Mouse (Mus musculus): ENCODE results near the gene Btn2a2.
"Not testable (repeated sequence)": the region's sequence is repeated elsewhere in the genome, so short reads cannot be mapped to it uniquely, and the experiment has no call there.

Gene Btn2a2

DNA sequence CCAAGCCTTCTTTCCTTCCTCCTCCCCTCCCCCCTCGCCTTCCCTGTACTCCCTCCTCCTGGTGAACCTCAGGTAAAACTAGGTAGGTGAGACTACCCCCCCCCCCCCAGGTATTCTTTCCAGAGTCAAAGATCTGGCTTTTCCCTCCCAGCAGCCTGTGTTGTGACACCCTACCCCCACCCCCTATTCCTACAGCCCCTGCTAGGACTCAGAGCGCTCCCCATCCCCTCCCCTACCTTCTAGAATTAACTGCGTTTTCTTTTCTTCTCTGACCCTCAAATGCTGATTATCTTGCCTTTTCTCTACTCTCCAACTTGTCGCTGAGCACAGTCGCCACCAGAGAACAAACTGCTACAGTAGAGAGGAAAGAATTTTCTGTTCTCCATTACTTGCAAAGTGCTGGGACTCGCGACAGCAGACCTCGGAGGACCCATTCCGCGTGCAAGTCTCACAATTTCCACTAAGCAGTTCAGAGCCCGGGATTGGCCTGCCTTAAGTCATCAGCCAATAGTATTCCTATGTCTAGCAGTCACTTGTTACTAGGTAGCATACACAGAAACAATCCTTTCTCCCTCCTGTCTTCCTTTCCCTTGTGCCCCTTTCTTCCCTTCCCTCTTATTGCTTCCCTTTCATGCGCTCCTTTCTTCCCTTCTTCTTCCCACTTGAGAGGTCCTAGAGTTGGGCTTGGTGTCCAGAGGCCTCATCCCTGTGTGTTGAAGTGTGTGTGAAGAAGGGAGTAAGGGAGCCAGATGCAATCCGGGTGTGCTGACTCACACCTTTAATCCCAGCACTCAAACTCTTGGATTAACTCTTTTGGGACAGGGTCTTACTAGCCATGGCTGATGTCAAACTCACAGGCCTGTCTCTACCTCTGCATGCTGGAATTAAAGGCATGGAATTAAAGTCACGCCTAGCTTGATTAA lies at the start of gene Btn2a2:
Gene Btn2a2, minus strand, starts transcription at position 458 of the 923 bp plus-strand sequence.
- in situ Hi-C loops (cut with MboI; ENCODE audit: unreplicated experiment in 2 of 2): no loop called here

DNA sequence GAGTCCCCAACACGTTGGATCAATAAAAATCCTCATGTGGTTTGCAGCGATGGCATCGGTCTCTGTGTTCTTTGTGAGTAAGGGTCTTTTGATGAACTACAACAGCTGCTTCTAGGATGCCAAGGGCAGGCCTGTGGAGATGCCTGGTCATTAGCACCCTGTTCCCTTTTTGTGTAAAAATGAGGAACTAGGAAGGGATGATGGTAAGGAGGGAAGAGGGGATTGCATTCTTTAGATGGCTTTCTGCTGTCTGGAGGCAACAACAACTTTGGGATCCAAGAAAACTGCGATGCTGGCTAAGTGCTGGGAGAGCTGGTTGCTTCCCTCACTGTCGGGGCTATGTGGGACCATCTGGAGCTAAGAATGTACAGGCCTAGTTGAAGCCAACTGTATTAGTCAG lies 49.6 kb upstream of the Btn2a2 start:
- in situ Hi-C loops (cut with MboI; ENCODE audit: unreplicated experiment in 2 of 2): no loop called here

DNA sequence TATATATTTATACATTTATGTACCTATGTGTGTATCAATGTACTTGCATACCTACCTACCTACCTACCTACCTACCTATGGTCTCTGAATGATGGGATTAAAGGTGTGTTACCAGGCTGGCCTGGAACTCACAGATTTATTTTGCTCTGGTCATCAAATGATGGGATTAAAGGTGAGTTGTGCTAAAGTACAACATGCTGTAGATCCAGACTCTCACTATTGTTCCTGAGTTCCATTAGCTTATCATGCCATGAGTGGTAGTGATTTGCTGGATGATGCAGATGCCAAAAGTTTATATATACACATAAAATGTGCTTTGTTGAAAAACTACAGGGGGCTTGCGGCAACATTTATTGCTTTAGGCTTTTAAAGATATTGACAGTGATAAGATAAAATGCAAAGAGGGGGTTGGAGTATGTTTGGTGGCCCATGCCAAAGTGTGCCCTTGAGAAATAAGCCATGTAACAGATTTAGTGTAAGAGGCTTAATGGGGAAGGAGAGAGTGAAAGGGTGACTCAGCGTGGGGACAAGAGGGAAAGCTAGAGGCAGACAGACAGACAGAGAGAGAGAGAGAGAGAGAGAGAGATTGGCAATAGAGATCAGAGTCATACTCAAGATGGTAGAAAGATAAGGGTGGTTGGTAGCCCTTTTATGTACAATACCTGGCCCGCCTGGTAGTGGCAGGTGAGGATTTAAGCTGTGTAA lies 48.5 kb upstream of the Btn2a2 start:
- in situ Hi-C loops (cut with MboI; ENCODE audit: unreplicated experiment in 2 of 2): no loop called here

DNA sequence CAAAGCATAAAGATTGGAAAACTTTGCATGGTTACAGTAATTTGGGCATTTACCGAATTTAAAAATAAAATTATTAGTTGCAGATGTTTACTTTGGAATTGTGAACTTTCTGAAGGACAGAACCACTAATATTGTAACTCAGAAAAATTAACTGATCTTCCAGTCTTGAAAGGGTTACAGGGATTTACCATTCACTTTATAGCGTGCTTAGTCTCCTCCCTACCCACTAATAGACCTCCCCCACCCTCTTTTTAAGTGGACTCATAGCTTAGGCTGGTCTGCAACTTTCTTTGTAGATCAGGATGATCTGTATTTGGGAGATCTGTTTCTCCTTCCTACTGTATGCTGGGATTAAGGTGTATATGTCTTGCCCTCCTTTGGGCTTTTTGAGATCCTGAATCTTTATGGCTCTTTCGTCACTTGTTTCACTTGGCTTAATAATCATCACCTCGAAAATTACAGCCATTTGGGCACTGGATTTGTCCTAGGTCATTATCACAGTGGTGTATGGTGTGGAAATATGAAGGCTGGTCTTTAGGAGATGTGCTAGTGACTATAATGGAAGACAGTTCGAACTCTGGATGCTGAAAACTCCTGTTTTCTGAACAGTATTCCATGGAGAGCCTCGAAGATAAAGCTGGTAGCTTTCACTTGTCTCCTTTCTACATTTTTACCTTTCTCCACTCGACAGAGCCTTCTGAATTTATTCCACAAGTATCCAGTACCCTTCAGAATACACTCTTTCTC lies 47.6 kb upstream of the Btn2a2 start:
- in situ Hi-C loops (cut with MboI; ENCODE audit: unreplicated experiment in 2 of 2): no loop called here

DNA sequence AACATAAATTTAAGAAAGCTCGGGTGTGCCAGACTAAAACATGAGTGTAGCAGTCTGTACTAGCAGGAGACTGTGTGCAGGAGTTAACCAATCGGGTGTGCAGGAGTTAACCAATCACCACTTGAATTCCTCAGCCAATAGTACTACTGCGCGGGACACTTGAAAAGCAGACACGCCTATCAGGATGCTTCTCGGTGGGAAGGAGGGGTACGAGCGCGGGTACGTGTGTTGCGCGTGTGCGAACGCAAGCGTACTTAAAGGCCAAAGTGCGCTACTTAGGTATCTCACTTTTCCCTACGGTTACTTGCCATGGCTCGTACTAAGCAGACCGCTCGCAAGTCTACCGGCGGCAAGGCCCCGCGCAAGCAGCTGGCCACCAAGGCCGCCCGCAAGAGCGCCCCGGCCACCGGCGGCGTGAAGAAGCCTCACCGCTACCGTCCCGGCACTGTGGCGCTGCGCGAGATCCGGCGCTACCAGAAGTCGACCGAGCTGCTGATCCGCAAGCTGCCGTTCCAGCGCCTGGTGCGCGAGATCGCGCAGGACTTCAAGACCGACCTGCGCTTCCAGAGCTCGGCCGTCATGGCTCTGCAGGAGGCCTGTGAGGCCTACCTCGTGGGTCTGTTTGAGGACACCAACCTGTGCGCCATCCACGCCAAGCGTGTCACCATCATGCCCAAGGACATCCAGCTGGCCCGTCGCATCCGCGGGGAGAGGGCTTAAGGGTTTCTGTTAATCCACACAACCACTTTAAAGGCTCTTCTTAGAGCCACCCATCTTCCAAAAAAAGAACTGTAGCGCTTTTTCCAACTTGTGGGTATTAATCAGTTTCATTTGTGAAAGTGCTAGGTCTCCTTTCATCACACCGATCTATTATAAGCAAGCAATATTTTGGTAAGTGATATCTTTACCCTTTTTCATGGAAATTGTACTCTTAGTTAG lies 46.7 kb upstream of the Btn2a2 start, which contains the start of gene Hist1h3g:
Gene Hist1h3g, plus strand, starts transcription at position 286 of the 939 bp plus-strand sequence.
- in situ Hi-C loops (cut with MboI; ENCODE audit: unreplicated experiment in 2 of 2): not testable (repeated sequence)

DNA sequence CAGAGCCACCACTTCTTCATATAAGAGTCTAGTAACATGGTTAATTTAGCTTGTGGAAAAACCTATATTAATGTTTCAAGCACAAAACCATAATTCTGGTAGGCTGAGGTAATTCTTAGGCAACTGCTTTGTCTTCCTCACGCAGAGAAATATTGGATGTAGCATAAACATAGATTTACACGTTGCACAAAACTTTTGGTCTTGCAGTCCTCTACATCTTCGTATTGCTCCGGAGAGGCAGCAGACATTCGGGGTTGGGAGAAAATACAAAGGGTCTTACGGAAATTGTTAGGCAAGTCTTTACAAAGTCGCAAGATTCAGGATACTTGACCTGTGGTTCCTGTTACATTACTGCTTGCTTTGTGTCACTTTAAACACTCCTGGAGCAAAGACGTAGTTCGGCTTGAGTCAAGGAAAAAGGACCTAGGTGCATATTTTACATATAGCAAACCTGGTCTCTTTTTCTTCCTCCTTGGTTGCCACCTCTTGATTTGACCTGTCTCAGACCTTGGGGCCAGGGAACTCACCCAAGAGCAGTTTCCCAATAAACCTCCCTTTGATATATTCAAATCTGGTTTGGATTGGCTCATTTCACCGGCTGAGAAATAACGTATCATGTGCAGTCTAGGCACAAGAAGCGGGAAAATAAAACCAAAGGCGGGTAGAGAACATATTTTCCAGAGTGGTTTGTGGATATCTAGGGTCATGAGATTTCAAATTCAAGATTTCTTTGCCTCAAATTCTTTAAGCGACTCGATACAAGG lies 45.9 kb upstream of the Btn2a2 start:
- in situ Hi-C loops (cut with MboI; ENCODE audit: unreplicated experiment in 2 of 2): loop anchor here in 1 of 2 experiments (5.0 kb wide), 1 partner anchor 53 kb away; no protein-coding TSS in a partner anchor

DNA sequence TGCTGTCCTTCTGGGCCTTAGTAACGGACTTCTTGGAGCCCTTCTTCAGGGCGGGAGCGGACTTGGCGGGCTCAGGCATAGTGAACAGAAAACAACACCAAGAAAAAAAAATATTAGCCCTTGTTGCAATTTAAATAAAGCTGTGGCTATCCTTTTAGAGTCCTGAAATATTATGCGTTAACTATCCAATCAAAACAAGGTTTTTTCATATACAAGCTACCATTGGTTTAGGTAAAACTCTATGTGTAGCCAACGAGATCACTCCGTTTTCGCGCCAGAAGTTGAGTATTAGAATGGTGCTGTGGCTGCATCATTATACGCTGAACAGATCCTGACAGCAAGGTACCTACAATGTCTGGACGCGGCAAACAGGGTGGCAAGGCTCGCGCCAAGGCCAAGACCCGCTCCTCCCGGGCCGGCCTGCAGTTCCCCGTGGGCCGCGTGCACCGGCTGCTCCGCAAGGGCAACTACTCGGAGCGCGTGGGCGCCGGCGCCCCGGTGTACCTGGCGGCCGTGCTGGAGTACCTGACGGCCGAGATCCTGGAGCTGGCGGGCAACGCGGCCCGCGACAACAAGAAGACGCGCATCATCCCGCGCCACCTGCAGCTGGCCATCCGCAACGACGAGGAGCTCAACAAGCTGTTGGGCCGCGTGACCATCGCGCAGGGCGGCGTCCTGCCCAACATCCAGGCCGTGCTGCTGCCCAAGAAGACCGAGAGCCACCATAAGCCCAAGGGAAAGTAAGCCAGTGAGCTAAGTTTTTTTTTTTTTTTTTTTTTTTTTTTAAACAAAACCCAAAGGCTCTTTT lies 45.1 kb upstream of the Btn2a2 start, which contains the start of gene Hist1h2af:
Gene Hist1h2af, plus strand, starts transcription at position 347 of the 808 bp plus-strand sequence.
- in situ Hi-C loops (cut with MboI; ENCODE audit: unreplicated experiment in 2 of 2): loop anchor here in 1 of 2 experiments (5.0 kb wide), 1 partner anchor 54 kb away; no protein-coding TSS in a partner anchor

DNA sequence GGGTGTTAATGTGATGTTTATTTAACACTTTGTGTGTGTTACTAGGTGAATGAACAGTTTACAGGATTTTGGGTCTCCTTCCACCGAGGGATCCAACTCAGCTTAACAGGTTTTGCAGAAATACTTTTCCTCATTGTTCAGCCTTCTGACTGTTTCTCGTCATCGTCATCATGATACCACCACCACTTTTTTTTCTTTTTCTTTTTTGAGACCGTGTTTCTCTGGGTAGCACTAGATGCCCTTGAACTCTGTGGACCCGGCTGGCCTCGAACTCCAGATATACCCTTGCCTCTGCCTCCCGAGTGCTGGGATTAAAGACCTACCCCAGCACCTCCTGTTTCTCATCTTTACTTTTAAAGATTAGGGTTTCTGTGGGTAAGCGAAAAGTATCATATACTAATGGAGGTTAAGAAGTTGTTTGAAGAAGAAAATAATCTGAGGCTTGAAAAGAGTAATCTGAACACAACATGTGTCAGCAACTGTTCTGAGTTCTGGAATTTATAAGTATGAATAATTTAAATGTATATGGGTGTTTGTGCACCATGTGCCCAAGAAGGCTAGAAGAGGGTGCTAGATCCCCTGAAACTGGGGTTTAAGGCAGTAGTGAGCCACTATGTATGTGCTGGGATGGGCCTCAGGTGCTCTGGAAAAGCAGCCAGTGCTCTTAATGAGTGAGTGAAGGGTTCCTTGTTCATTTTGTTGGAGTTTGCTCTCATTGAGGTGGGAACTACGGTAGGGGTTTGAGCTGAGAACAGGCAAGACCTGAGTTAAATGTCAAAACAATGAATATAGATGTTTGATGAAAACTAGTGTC lies 43.8 kb upstream of the Btn2a2 start:
- in situ Hi-C loops (cut with MboI; ENCODE audit: unreplicated experiment in 2 of 2): loop anchor here in 1 of 2 experiments (5.0 kb wide), 1 partner anchor 55 kb away; no protein-coding TSS in a partner anchor

DNA sequence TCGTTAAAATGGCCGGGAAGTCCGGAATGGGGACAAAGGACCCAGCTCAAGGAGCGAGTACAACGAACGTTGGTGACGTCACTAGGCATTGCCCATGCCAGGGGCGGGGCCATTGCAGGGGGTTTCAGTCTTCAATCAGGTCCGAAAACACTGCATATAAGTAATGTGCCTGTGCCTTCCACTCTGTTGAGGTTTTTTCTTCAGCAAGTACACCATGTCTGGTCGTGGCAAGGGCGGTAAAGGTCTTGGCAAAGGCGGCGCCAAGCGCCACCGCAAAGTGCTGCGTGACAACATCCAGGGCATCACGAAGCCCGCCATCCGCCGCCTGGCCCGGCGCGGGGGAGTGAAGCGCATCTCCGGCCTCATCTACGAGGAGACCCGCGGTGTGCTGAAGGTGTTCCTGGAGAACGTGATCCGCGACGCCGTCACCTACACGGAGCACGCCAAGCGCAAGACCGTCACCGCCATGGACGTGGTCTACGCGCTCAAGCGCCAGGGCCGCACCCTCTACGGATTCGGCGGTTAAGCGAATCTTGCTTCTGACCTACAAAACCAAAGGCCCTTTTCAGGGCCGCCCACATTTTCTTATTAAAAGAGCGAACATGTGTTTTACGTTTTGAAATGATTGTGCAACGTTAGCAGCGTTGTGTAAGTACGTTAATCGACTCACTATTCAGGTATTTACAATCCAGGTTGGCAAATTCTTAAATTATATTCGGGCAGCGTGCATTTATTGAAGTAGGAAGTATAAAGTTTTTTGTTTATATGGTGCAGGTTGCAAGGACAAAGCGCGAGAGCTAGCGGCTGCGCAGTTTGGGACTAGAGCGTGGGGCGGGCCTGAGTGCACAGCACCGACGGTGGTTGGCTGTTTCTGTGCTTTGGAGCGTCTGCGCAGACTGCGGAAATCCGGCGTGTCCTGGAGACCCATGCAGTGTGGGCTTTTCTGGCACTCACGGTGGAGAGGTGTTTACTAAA lies 42.5 kb upstream of the Btn2a2 start, which contains the start of gene Hist1h4h:
Gene Hist1h4h, plus strand, starts transcription at position 150 of the 975 bp plus-strand sequence.
- in situ Hi-C loops (cut with MboI; ENCODE audit: unreplicated experiment in 2 of 2): loop anchor here in 1 of 2 experiments (5.0 kb wide), 1 partner anchor 56 kb away; no protein-coding TSS in a partner anchor

DNA sequence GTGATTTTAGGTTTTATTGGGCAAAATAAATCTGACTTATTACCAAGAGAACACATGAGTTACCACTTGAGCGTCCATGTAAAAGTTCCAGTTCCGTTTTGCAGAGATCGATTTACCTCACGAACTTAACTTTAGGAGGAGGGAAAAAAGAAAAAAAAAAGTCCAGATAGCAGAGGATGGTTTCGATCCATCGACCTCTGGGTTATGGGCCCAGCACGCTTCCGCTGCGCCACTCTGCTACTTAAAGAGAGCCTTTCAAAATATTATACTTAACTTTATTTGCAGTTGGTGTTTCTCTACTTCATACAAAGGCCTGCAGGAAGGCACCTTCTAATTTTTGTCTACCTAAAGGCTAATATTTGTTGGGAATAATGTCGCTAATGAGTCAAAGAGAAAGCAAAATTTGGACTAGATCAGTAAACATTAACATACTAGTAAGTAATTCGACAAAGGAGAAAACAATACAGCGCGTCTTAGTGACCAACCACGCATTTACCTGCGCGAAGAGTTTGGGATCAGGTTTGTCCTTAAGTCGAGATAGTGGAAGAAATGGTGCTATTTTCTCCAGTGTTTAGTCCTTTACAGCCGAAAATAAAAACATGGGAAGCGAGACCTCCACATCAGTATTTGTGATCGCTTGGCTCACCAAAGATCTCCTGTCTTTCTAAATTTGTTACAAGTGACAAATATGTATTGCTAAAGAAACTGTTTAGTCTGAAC lies 41.7 kb upstream of the Btn2a2 start:
- in situ Hi-C loops (cut with MboI; ENCODE audit: unreplicated experiment in 2 of 2): loop anchor here in 1 of 2 experiments (5.0 kb wide), 1 partner anchor 57 kb away; no protein-coding TSS in a partner anchor

DNA sequence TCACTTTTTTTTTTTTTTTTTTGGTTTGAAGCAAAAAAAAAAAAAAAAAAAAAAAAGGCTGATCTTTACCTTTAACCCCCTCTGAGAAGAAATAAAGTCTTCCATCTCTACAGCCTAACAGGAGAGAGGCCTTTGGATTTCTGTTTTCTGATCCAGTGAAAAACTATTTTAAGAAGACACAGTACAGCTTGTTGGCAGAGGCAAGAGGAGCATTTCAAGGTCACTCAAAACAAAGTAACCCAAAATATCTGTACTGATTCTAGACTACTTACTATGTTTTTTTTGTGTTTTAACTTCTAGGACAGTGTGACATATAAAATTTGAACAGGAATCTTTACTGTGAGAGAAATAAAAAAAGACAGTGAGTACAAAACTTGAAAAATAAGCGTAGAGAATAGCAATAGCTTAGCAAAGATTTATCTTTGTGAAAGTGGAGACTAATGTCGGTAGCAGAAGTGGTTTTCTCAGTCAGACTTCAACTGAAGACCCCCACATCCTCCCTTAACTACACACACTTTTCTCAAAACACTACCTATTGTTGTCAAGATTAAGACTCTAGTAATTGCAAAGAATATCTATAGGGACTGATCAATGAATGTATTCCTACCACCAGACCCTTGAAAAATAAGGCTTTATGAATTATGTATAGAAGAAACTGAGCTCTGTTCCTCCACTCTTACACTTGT lies 41.0 kb upstream of the Btn2a2 start:
- in situ Hi-C loops (cut with MboI; ENCODE audit: unreplicated experiment in 2 of 2): loop anchor here (5.0 kb wide), 2 partner anchors 58 to 63 kb away; no protein-coding TSS in a partner anchor

DNA sequence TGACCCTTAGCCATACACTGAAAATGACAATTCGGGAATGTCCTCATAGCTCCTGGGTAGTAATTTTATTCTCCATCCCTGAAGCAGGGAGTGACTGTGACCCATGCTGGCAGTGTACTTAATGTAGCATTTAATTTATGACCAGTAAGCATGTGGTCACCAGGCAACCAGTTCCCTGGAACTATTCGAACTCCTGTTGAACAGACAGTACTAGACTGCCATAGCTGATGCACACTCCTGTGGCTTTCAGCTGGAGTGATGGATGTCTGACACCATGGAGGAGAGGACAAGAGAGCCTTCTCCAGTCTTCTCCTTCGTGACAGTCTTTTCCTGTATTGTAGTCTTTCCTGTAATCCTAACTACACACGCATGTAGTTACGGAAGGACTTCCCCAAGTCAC lies 40.3 kb upstream of the Btn2a2 start:
- in situ Hi-C loops (cut with MboI; ENCODE audit: unreplicated experiment in 2 of 2): loop anchor here in 1 of 2 experiments (5.0 kb wide), 1 partner anchor 63 kb away; no protein-coding TSS in a partner anchor

DNA sequence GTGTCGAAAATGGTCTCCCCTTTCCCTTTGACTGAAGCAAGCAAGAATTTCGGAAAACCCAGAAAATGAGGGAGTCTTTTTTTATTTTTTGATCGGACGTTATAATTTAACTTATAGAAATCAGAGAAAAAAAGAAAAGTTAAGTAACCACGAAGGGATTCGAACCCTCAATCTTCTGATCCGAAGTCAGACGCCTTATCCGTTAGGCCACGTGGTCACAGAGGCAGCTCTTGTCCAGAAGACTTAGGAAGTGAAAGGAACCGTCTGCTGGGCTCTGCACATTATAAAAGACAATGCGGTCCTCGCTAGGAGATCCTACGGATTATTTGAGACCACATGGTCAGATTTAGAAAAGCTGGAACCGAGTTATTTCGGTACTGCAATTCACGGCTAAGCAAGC lies 37.7 kb upstream of the Btn2a2 start:
- in situ Hi-C loops (cut with MboI; ENCODE audit: unreplicated experiment in 2 of 2): loop anchor here in 1 of 2 experiments (5.0 kb wide), 1 partner anchor 66 kb away; no protein-coding TSS in a partner anchor

DNA sequence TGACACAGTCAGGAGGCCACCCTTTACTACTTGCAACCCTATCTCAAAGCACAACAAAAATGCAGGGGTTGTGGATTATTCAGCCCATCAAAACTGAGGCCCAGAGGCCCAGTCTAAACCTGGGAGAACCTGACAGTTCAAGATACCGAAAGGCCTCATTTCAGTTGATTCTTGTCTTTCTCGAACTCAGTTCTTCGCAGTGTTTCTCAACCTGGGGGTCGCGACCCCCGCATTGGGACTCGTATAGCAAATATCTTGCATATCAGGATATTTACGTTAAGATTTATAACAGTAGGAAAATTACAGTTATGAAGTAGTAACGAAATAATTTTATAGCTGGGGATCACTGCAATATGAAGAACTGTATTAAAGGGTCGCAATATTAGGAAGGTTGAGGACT lies 37.2 kb upstream of the Btn2a2 start:
- in situ Hi-C loops (cut with MboI; ENCODE audit: unreplicated experiment in 2 of 2): loop anchor here in 1 of 2 experiments (5.0 kb wide), 1 partner anchor 66 kb away; no protein-coding TSS in a partner anchor

Data from v-Abl transformed pro-B cells (cell line).